Mouse (Mus musculus): Measurements from ENCODE around the gene Slc6a18.
"Not testable (repeated sequence)": the region's sequence is repeated elsewhere in the genome, so short reads cannot be mapped to it uniquely, and the experiment has no call there.

Gene Slc6a18

GRCm38 (mm10) chr13:73677853-73678252, at the start of gene Slc6a18:
TSS of gene Slc6a18 (minus strand) at chr13:73678023.
- no peak for DNase-seq (ENCODE audit: low spot score in 2 of 2)

GRCm38 (mm10) chr13:73725315-73725714, 47.5 kb upstream of the Slc6a18 start:
- peak in 1 of 2 experiments; percentile 52 for DNase-seq (ENCODE audit: low spot score in 2 of 2)

GRCm38 (mm10) chr13:73723081-73723668, 45.4 kb upstream of the Slc6a18 start:
- peak; percentile 40 to 66 for DNase-seq (ENCODE audit: low spot score in 2 of 2)

- no peak for DNase-seq (ENCODE audit: low spot score in 2 of 2)
These were observed 42.4 kb upstream of the Slc6a18 start for GRCm38 (mm10) chr13:73720241-73720640.

GRCm38 (mm10) chr13:73718225-73718624, 40.4 kb upstream of the Slc6a18 start:
- peak; percentile 73 to 88 for DNase-seq (ENCODE audit: low spot score in 2 of 2)

GRCm38 (mm10) chr13:73714020-73714419, 36.2 kb upstream of the Slc6a18 start:
- DNase-seq (ENCODE audit: low spot score in 2 of 2): peak; percentile 61 to 65

GRCm38 (mm10) chr13:73713204-73713603, 35.4 kb upstream of the Slc6a18 start:
- no peak for DNase-seq (ENCODE audit: low spot score in 2 of 2)

GRCm38 (mm10) chr13:73712228-73712627, 34.4 kb upstream of the Slc6a18 start:
- DNase-seq (ENCODE audit: low spot score in 2 of 2): no peak

GRCm38 (mm10) chr13:73711803-73712202, 34.0 kb upstream of the Slc6a18 start:
- no peak for DNase-seq (ENCODE audit: low spot score in 2 of 2)

GRCm38 (mm10) chr13:73711221-73711620, 33.4 kb upstream of the Slc6a18 start:
- DNase-seq (ENCODE audit: low spot score in 2 of 2): no peak

- DNase-seq (ENCODE audit: low spot score in 2 of 2): no peak
These were observed 31.7 kb upstream of the Slc6a18 start for GRCm38 (mm10) chr13:73709491-73709890.

- no peak for DNase-seq (ENCODE audit: low spot score in 2 of 2)
These were observed 27.0 kb upstream of the Slc6a18 start, which contains the start of gene Slc6a19 for GRCm38 (mm10) chr13:73704694-73705325. TSS of gene Slc6a19 (minus strand) at chr13:73704865.

- not testable (repeated sequence) for DNase-seq (ENCODE audit: low spot score in 2 of 2)
These were observed 25.7 kb upstream of the Slc6a18 start for GRCm38 (mm10) chr13:73703486-73703885.

GRCm38 (mm10) chr13:73702776-73703175, 25.0 kb upstream of the Slc6a18 start:
- peak; percentile 55 to 62 for DNase-seq (ENCODE audit: low spot score in 2 of 2)

GRCm38 (mm10) chr13:73701161-73701883, 23.5 kb upstream of the Slc6a18 start:
- DNase-seq (ENCODE audit: low spot score in 2 of 2): no peak

- no peak for DNase-seq (ENCODE audit: low spot score in 2 of 2)
These were observed 22.7 kb upstream of the Slc6a18 start for GRCm38 (mm10) chr13:73700554-73700953.

- DNase-seq (ENCODE audit: low spot score in 2 of 2): no peak
These were observed 21.9 kb upstream of the Slc6a18 start for GRCm38 (mm10) chr13:73699714-73700113.

GRCm38 (mm10) chr13:73696529-73696928, 18.7 kb upstream of the Slc6a18 start:
- no peak for DNase-seq (ENCODE audit: low spot score in 2 of 2)

- DNase-seq (ENCODE audit: low spot score in 2 of 2): no peak
These were observed 17.1 kb upstream of the Slc6a18 start for GRCm38 (mm10) chr13:73694972-73695371.

- DNase-seq (ENCODE audit: low spot score in 2 of 2): no peak
These were observed 15.5 kb upstream of the Slc6a18 start for GRCm38 (mm10) chr13:73693333-73693732.

- DNase-seq (ENCODE audit: low spot score in 2 of 2): peak; percentile 85 to 89
These were observed 14.5 kb upstream of the Slc6a18 start for GRCm38 (mm10) chr13:73692249-73692868.

GRCm38 (mm10) chr13:73688934-73689333, 11.1 kb upstream of the Slc6a18 start:
- peak; percentile 69 to 80 for DNase-seq (ENCODE audit: low spot score in 2 of 2)

Measured in thymus, postnatal 10 days (tissue).